Mouse (Mus musculus): ENCODE data around the gene Olfr512.

DNA sequence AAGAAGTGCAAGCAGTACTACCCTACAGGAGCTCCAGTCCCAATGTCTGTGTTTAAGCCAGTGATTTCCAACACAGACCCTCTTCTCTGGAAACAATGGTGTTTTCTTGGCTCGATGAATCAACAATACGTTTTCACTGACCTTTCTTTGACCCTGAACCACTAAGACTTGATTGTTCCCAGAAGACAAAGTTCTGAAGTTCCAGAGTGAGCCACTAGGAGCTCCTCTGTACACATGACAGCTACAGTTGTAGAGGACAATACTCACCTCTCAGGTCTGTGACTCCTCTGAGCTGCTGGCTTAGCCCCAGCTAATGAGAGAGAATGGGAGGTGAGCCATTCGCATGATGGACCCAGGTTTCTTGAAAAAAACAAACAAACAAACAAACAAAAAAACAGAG is 47.3 kb downstream of the Olfr512 start:
- TF ChIP-seq POLR2A (IDR thresholded peaks at IDR 0.05; ENCODE audit: low read depth, low read length), result no peak
- TF ChIP-seq CTCF (IDR thresholded peaks at IDR 0.05; ENCODE audit: borderline replicate concordance, insufficient read depth, low read length), result no peak
